Comparison of ENCODE assay signal across 8 mouse cellular contexts in the genomic region with DNA sequence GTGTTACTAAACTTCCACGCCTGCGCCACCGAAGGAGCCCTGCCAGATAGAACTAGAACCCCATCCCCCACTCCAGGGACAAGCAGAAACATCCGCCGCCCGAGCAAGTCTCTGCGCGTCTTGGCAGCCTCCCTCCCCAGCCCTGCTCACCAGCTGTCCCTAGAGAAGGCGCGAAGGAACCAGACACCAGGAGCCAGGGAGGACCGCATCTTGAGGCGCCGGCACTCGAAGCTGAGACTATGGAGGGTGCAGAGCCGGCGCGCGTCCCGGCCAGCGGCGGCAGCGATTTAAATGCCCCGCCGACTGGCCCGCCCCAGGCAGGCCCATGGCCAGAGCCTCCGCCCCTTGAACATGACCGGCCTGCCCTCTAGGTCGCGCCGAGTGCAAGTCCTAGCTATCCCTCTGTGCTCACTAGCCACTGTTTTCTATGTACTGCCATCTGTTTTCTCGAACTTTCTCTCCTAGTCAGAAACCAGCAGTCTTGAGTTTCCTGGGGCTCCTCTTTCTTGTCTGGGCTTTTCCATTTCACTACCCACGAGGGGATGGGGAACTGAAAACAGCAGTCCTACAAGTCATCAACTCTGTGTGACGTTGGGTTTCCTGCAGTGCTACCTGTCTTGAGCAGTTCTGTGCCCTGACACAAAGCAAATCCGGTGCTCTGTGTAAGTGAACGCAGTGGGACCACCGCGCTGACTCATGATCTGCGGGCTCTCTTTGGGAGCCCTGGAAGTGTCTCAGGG. TPM values are rescaled to one million over a fixed set of nuclear protein-coding genes. Genes with fewer than 3 reads are reported as not detected.
A peak's percentile ranks its signal among the peaks of the same experiment; 100 is the strongest.
DNase-seq lines count a peak whose midpoint lies in the region; ATAC-seq and TF ChIP-seq lines count a peak whose summit lies in the region.

A gene (minus strand): TSS at position 590 of the 740 bp plus-strand sequence.

- no peak for TF ChIP-seq POLR2A in testis, adult 2 months (IDR thresholded peaks at IDR 0.05; ENCODE audit: control insufficient read depth, low read depth, low read length)

- H3K27me3 ChIP-seq in forebrain, embryonic 12.5 days: peaks cover 18% of the 10 kb centered on the region
- H3K27me3 ChIP-seq in heart, postnatal 0 days (ENCODE audit: control insufficient read depth, insufficient read depth, low read length): no peaks in the 10 kb centered on the region
- H3K27me3 ChIP-seq in liver, embryonic 14.5 days (ENCODE audit: control insufficient read depth, insufficient read depth, low read length): peaks cover 10% of the 10 kb centered on the region
- H3K27me3 ChIP-seq in testis, adult 2 months (ENCODE audit: control insufficient read depth, insufficient read depth, low read length): no peaks in the 10 kb centered on the region

- peak; percentile 75 for DNase-seq in CD4-positive helper T cell, adult 2 months (ENCODE audit: low read depth, low spot score)
- DNase-seq in adrenal gland, postnatal 4 days (ENCODE audit: low spot score in 2 of 2): peak; percentile 22 to 34
- DNase-seq in heart, postnatal 0 days (ENCODE audit: low spot score): peak; percentile 64
- DNase-seq in kidney, postnatal 25 days: peak; percentile 72 to 86
- DNase-seq in liver, embryonic 14.5 days (ENCODE audit: low read depth in 3 of 3, low spot score in 3 of 3): peak in 1 of 3 experiments; percentile 12
- DNase-seq in neural tube, embryonic 10.5 days (ENCODE audit: extremely low spot score, low spot score): peak; percentile 69

- peak within 1 kb of the TSS; percentile 43 for H3K4me3 ChIP-seq in forebrain, embryonic 12.5 days (replicated peaks)
- peak within 1 kb of the TSS; percentile 53 for H3K4me3 ChIP-seq in heart, postnatal 0 days (ENCODE audit: low read depth, low read length)
- H3K4me3 ChIP-seq in liver, embryonic 14.5 days (ENCODE audit: insufficient read depth in 1 of 2, low read depth in 2 of 2, low read length in 2 of 2): peak within 1 kb of the TSS; percentile 35 to 60
- H3K4me3 ChIP-seq in testis, adult 2 months (ENCODE audit: control insufficient read depth, low read depth, low read length): peak within 1 kb of the TSS; percentile 85

- peak within 1 kb of the TSS; percentile 73 for H3K4me2 ChIP-seq in forebrain, embryonic 12.5 days
- H3K4me2 ChIP-seq in heart, postnatal 0 days (ENCODE audit: low read depth, low read length): peak within 1 kb of the TSS; percentile 92
- H3K4me2 ChIP-seq in liver, embryonic 14.5 days (ENCODE audit: low read depth): peak within 1 kb of the TSS; percentile 58

- peak within 1 kb of the TSS; percentile 44 for H3K9ac ChIP-seq in forebrain, embryonic 12.5 days
- H3K9ac ChIP-seq in heart, postnatal 0 days (replicated peaks; ENCODE audit: low read depth, low read length): peak within 1 kb of the TSS; percentile 39; the same call in 1 of the 2 replicates
- no peak within 1 kb of the TSS for H3K9ac ChIP-seq in liver, embryonic 14.5 days (replicated peaks)

- H3K4me1 ChIP-seq in forebrain, embryonic 12.5 days: peaks cover 16% of the 10 kb centered on the region
- H3K4me1 ChIP-seq in heart, postnatal 0 days (ENCODE audit: control insufficient read depth, insufficient read depth): peaks cover 5% of the 10 kb centered on the region; the same call in 1 of the 2 replicates
- peaks cover 0 to 2% of the 10 kb centered on the region in 2 experiments; a peak in 1 of 4 replicates for H3K4me1 ChIP-seq in liver, embryonic 14.5 days (replicated peaks; ENCODE audit: control insufficient read depth in 2 of 2, insufficient read depth in 2 of 2, low read length in 1 of 2)
- peaks cover 12% of the 10 kb centered on the region for H3K4me1 ChIP-seq in testis, adult 2 months (ENCODE audit: control insufficient read depth, insufficient read depth, low read length)

- H3K36me3 ChIP-seq in forebrain, embryonic 12.5 days (replicated peaks): no peaks in the 10 kb centered on the region
- H3K36me3 ChIP-seq in heart, postnatal 0 days (replicated peaks; ENCODE audit: control insufficient read depth, insufficient read depth, low read length): no peaks in the 10 kb centered on the region
- no peaks in the 10 kb centered on the region for H3K36me3 ChIP-seq in liver, embryonic 14.5 days (replicated peaks; ENCODE audit: control insufficient read depth, insufficient read depth, low read depth)
- H3K36me3 ChIP-seq in testis, adult 2 months (ENCODE audit: control insufficient read depth, insufficient read depth, low read length): no peaks in the 10 kb centered on the region

- TF ChIP-seq EP300 in heart, postnatal 0 days (IDR thresholded peaks at IDR 0.05; ENCODE audit: low read depth): no peak
- no peak for TF ChIP-seq EP300 in liver, embryonic 14.5 days (IDR thresholded peaks at IDR 0.05; ENCODE audit: low read depth)

- no peak within 1 kb of the TSS for H3K27ac ChIP-seq in forebrain, embryonic 12.5 days
- peak within 1 kb of the TSS; percentile 62; the same call in 1 of the 2 replicates for H3K27ac ChIP-seq in heart, postnatal 0 days (ENCODE audit: low read depth)
- no peak within 1 kb of the TSS for H3K27ac ChIP-seq in liver, embryonic 14.5 days
- H3K27ac ChIP-seq in testis, adult 2 months (ENCODE audit: control insufficient read depth, insufficient read depth, low read depth, low read length): peak within 1 kb of the TSS; percentile 16; the same call in 1 of the 2 replicates

- no peak for TF ChIP-seq CTCF in heart, postnatal 0 days (IDR thresholded peaks at IDR 0.05; ENCODE audit: low read depth)
- no peak for TF ChIP-seq CTCF in liver, embryonic 14.5 days (IDR thresholded peaks at IDR 0.05; ENCODE audit: low read depth)
- 0 out of 2 replicates have a peak, but pooled peaks have one; percentile 15 for TF ChIP-seq CTCF in testis, adult 2 months (IDR thresholded peaks at IDR 0.05; ENCODE audit: control insufficient read depth, insufficient read depth, insufficient replicate concordance, low read depth, low read length)

- 3% methylated on average over 38 of the region's 38 CpGs for WGBS in forebrain, embryonic 12.5 days
- WGBS in heart, postnatal 0 days: 2% methylated on average over 38 of the region's 38 CpGs
- WGBS in liver, embryonic 14.5 days (ENCODE audit: insufficient replicate concordance): 1% methylated on average over 38 of the region's 38 CpGs

- H3K9me3 ChIP-seq in forebrain, embryonic 12.5 days: no peaks in the 10 kb centered on the region
- H3K9me3 ChIP-seq in heart, postnatal 0 days (replicated peaks; ENCODE audit: control insufficient read depth, low read length): no peaks in the 10 kb centered on the region
- no peaks in the 10 kb centered on the region for H3K9me3 ChIP-seq in liver, embryonic 14.5 days (ENCODE audit: control insufficient read depth, low read length)

- peak; percentile 75 for ATAC-seq in forebrain, embryonic 12.5 days (ENCODE audit: low FRiP score)
- peak; percentile 90 for ATAC-seq in heart, postnatal 0 days (ENCODE audit: insufficient read depth, low read depth)
- peak; percentile 67 for ATAC-seq in liver, embryonic 14.5 days (ENCODE audit: insufficient read depth)

RNA-seq across cellular contexts. Expression of the gene that starts here (rescaled TPM):
- total RNA-seq in adrenal gland, postnatal 4 days (2021): 10 to 100 TPM; 12.1 to 15.3 TPM
- polyA plus RNA-seq in forebrain, embryonic 12.5 days (2016; fragmentation: Nextera tagmentation; extraction: Ambion mirVana): 1.1 TPM in 2 replicates
- 0.92 and 3.7 TPM in 2 replicates for total RNA-seq in heart, postnatal 0 days (2014; rRNA removed; ENCODE audit: low replicate concordance)
- polyA plus RNA-seq in heart, postnatal 0 days (2015; fragmentation: Nextera tagmentation; extraction: Ambion mirVana): 1.2 and 1.4 TPM in 2 replicates
- polyA plus RNA-seq in liver, embryonic 14.5 days (2012; rRNA removed): 1.0 and 1.1 TPM in 2 replicates
- 1.2 and 1.8 TPM in 2 replicates for polyA plus RNA-seq in liver, embryonic 14.5 days (2014; fragmentation: Nextera tagmentation; extraction: Ambion mirVana)
- polyA plus RNA-seq in testis, adult 2 months (2012; rRNA removed): 4.9 and 5.4 TPM in 2 replicates

Comparison
In these comparisons a context has a peak if more than half of its experiments do, and no peak if none do; other contexts are left out.
1. H3K27ac ChIP-seq: peak in heart, postnatal 0 days (single experiment) and testis, adult 2 months (single experiment); none in forebrain, embryonic 12.5 days (single experiment) and liver, embryonic 14.5 days (single experiment).
2. Peak in every context shown above with its lines, with median percentiles within 50 percentile points of each other: ATAC-seq, H3K4me2 ChIP-seq and H3K4me3 ChIP-seq.